Mouse (Mus musculus) midbrain, postnatal 0 days (tissue): ENCODE results near the gene Fmo1. TPM values are rescaled to one million over a fixed set of nuclear protein-coding genes. Genes with fewer than 3 reads are reported as not detected.

Experiments
- ATAC-seq: fragments of 200-750 bp; cut with Nextera tagmentation; 2 replicates; pipeline ENCODE4 v1.8.0; 2017; ENCODE audit warnings: moderate number of reproducible peaks, mild to moderate bottlenecking, moderate TSS enrichment, moderate library complexity; ENCODE audit not compliant: low FRiP score
- DNase-seq: peaks from one replicate; pipeline ENCODE4 v3.0.0-alpha.2; 2015; ENCODE audit warnings: low spot score
- H3K27ac ChIP-seq: fragments of 300-500 bp; sonication (generic); 2 replicates; pipeline ENCODE4 v1.5.1; 2014; ENCODE audit warnings: low read depth, mild to moderate bottlenecking, low read length, mixed read lengths
- H3K27me3 ChIP-seq: fragments of 300-500 bp; sonication (generic); 2 replicates; pipeline ENCODE4 v1.6.1; 2014; ENCODE audit warnings: low read length, control low read depth, mixed read lengths; ENCODE audit not compliant: insufficient read depth
- H3K36me3 ChIP-seq: fragments of 300-500 bp; sonication (generic); 2 replicates; pipeline ENCODE4 v1.6.1; 2014; ENCODE audit warnings: low read length, control low read depth, mixed read lengths; ENCODE audit not compliant: insufficient read depth
- H3K4me1 ChIP-seq: fragments of 300-500 bp; sonication (generic); 2 replicates; pipeline ENCODE4 v1.6.1; 2014; ENCODE audit warnings: mild to moderate bottlenecking, control low read depth, antibody characterized with exemption, low read length, mixed read lengths; ENCODE audit not compliant: insufficient read depth
- H3K4me2 ChIP-seq: fragments of 300-500 bp; sonication (generic); 2 replicates; pipeline ENCODE4 v1.6.1; 2014; ENCODE audit warnings: low read depth, mild to moderate bottlenecking, low read length, mixed read lengths; ENCODE audit not compliant: poor library complexity, severe bottlenecking
- H3K4me3 ChIP-seq: fragments of 300-500 bp; sonication (generic); 2 replicates; pipeline ENCODE4 v1.5.1; 2014; ENCODE audit warnings: low read depth, mild to moderate bottlenecking, low read length, moderate library complexity
- H3K9ac ChIP-seq: fragments of 300-500 bp; sonication (generic); replicated peaks from 2 replicates; pipeline ENCODE4 v1.6.1; 2014; ENCODE audit warnings: mild to moderate bottlenecking, low read length, moderate library complexity, mixed read lengths; ENCODE audit not compliant: poor library complexity, severe bottlenecking
- H3K9me3 ChIP-seq: fragments of 300-500 bp; sonication (generic); 2 replicates; pipeline ENCODE4 v1.6.1; 2016; ENCODE audit warnings: low read length, control low read depth
- CTCF ChIP-seq: IDR thresholded peaks from 2 replicates; pipeline ENCODE4 v1.5.1; 2016; ENCODE audit warnings: antibody characterized with exemption, mild to moderate bottlenecking
- WGBS: fragments of 180-500 bp; shearing (Covaris S2); extraction: QIAGEN DNeasy Blood & Tissue Kit; methylation state at CpG from one replicate; pipeline ENCODE4 v1.1.7; 2014; 5-methylcytosine and 5-hydroxymethylcytosine counted together
- polyA plus RNA-seq: library from polyadenylated mRNA; unstranded; fragments of >200 nt; fragmentation: Nextera tagmentation; extraction: Ambion mirVana; gene quantifications from 2 replicates; pipeline ENCODE4 v1.2.1, GENCODE M21; 2015
- total RNA-seq: library from RNA; depleted of rRNA; stranded (reverse); fragments of >200 nt; gene quantifications from 2 replicates; pipeline ENCODE4 v1.2.3, GENCODE M21; 2014

Gene Fmo1
- total and polyA plus RNA-seq, 2 experiments from 2014 or later, result 35.0 to 69.1 TPM

- no peak for ATAC-seq
- Histone ChIP-seq H3K4me1 (no peaks in the 10 kb centered on the region), H3K9me3 (no peaks in the 10 kb centered on the region), H3K27me3 (no peaks in the 10 kb centered on the region), H3K4me3 (no peak overlapping the region), H3K36me3 (no peaks in the 10 kb centered on the region), H3K9ac (no peak overlapping the region), H3K27ac (no peak overlapping the region), H3K4me2 (no peak overlapping the region)
- 51% methylated on average over 11 of the region's 11 CpGs for WGBS
- peak; percentile 14 for DNase-seq
- peak; percentile 54 for TF ChIP-seq CTCF
Measured at GRCm38 (mm10) chr1:162879595-162880369, 13.4 kb upstream of the Fmo1 start.

GRCm38 (mm10) chr1:162875091-162875490 lies 8.7 kb upstream of the Fmo1 start:
- Histone ChIP-seq H3K27me3 (no peaks in the 10 kb centered on the region), H3K4me3 (no peak overlapping the region), H3K4me2 (no peak overlapping the region), H3K9ac (no peak overlapping the region), H3K9me3 (no peaks in the 10 kb centered on the region), H3K36me3 (no peaks in the 10 kb centered on the region), H3K27ac (no peak overlapping the region), H3K4me1 (no peaks in the 10 kb centered on the region)
- ATAC-seq, result no peak
- DNase-seq, result no peak
- no peak for TF ChIP-seq CTCF
- WGBS, result 72% methylated on average over 3 of the region's 3 CpGs

- Histone ChIP-seq H3K4me2 (no peak overlapping the region), H3K36me3 (no peaks in the 10 kb centered on the region), H3K4me1 (no peaks in the 10 kb centered on the region), H3K9ac (no peak overlapping the region), H3K27ac (no peak overlapping the region), H3K27me3 (no peaks in the 10 kb centered on the region), H3K4me3 (no peak overlapping the region), H3K9me3 (no peaks in the 10 kb centered on the region)
- 45% methylated on average over 9 of the region's 9 CpGs for WGBS
- DNase-seq (no peak), ATAC-seq (no peak)
- TF ChIP-seq CTCF, result no peak
Measured at GRCm38 (mm10) chr1:162871701-162872311, 5.4 kb upstream of the Fmo1 start.

GRCm38 (mm10) chr1:162870978-162871377 lies 4.6 kb upstream of the Fmo1 start:
- DNase-seq (no peak), ATAC-seq (no peak)
- H3K4me2 ChIP-seq, result no peak overlapping the region
- no peaks in the 10 kb centered on the region for H3K4me1 ChIP-seq
- no peak for TF ChIP-seq CTCF
- H3K27me3 ChIP-seq, result no peaks in the 10 kb centered on the region
- no peaks in the 10 kb centered on the region for H3K9me3 ChIP-seq
- no peak overlapping the region for H3K27ac ChIP-seq
- WGBS, result 82% methylated on average over 7 of the region's 7 CpGs
- no peaks in the 10 kb centered on the region for H3K36me3 ChIP-seq
- H3K4me3 ChIP-seq, result no peak overlapping the region
- no peak overlapping the region for H3K9ac ChIP-seq

- no peaks in the 10 kb centered on the region for H3K27me3 ChIP-seq
- no peak overlapping the region for H3K4me2 ChIP-seq
- H3K4me3 ChIP-seq, result no peak overlapping the region
- TF ChIP-seq CTCF, result no peak
- H3K27ac ChIP-seq, result no peak overlapping the region
- no peak for DNase-seq
- no peaks in the 10 kb centered on the region for H3K9me3 ChIP-seq
- H3K36me3 ChIP-seq, result no peaks in the 10 kb centered on the region
- 86% methylated on average over 4 of the region's 4 CpGs for WGBS
- ATAC-seq, result no peak
- no peak overlapping the region for H3K9ac ChIP-seq
- H3K4me1 ChIP-seq, result no peaks in the 10 kb centered on the region
Measured at GRCm38 (mm10) chr1:162867396-162867795, 986 bp upstream of the Fmo1 start.

GRCm38 (mm10) chr1:162865493-162865830 lies 948 bp downstream of the Fmo1 start:
- no peak overlapping the region for H3K4me3 ChIP-seq
- H3K9me3 ChIP-seq, result no peaks in the 10 kb centered on the region
- no peaks in the 10 kb centered on the region for H3K27me3 ChIP-seq
- DNase-seq (no peak), ATAC-seq (no peak)
- TF ChIP-seq CTCF, result no peak
- WGBS, result 78% methylated on average over 3 of the region's 3 CpGs
- no peak overlapping the region for H3K4me2 ChIP-seq
- H3K36me3 ChIP-seq, result no peaks in the 10 kb centered on the region
- H3K27ac ChIP-seq, result no peak overlapping the region
- H3K9ac ChIP-seq, result no peak overlapping the region
- no peaks in the 10 kb centered on the region for H3K4me1 ChIP-seq
